Mouse (Mus musculus) stomach, postnatal 0 days (tissue): ENCODE data around the gene Rhof. TPM values are rescaled to one million over a fixed set of nuclear protein-coding genes. Genes with fewer than 3 reads are reported as not detected.
A peak's percentile ranks its signal among the peaks of the same experiment; 100 is the strongest.

Experiments
- ATAC-seq: fragments of 200-750 bp; cut with Nextera tagmentation; 2 replicates; pipeline ENCODE4 v1.8.0; 2017; ENCODE audit not compliant: low FRiP score, low TSS enrichment
- DNase-seq: peaks from one replicate; pipeline ENCODE4 v3.0.0-alpha.2; 2016; ENCODE audit warnings: low spot score
- H3K27ac ChIP-seq: fragments of 300-500 bp; sonication (generic); replicated peaks from 2 replicates; pipeline ENCODE4 v1.5.1; 2014; ENCODE audit warnings: mild to moderate bottlenecking, control low read depth
- H3K27me3 ChIP-seq: fragments of 300-500 bp; sonication (generic); 2 replicates; pipeline ENCODE4 v1.6.1; 2014; ENCODE audit warnings: low read length; ENCODE audit not compliant: control insufficient read depth, insufficient read depth
- H3K36me3 ChIP-seq: fragments of 300-500 bp; sonication (generic); 2 replicates; pipeline ENCODE4 v1.6.1; 2014; ENCODE audit warnings: low read length, mixed read lengths; ENCODE audit not compliant: control insufficient read depth, insufficient read depth
- H3K4me1 ChIP-seq: fragments of 300-500 bp; sonication (generic); replicated peaks from 2 replicates; pipeline ENCODE4 v1.6.1; 2014; ENCODE audit warnings: antibody characterized with exemption; ENCODE audit not compliant: control insufficient read depth, insufficient read depth
- H3K4me2 ChIP-seq: fragments of 300-500 bp; sonication (generic); replicated peaks from 2 replicates; pipeline ENCODE4 v1.6.1; 2014; ENCODE audit warnings: low read depth, mild to moderate bottlenecking, control low read depth, moderate library complexity
- H3K4me3 ChIP-seq: fragments of 300-500 bp; sonication (generic); 2 replicates; pipeline ENCODE4 v1.5.1; 2014; ENCODE audit warnings: low read depth, low read length, control low read depth
- H3K9ac ChIP-seq: fragments of 300-500 bp; sonication (generic); 2 replicates; pipeline ENCODE4 v1.6.1; 2014; ENCODE audit warnings: mild to moderate bottlenecking, low read length, control low read depth, mixed read lengths
- H3K9me3 ChIP-seq: fragments of 300-500 bp; sonication (generic); 2 replicates; pipeline ENCODE4 v1.6.1; 2016; ENCODE audit warnings: low read length; ENCODE audit not compliant: control insufficient read depth
- CTCF ChIP-seq: IDR thresholded peaks from 2 replicates; pipeline ENCODE4 v1.5.1; 2016; ENCODE audit warnings: antibody characterized with exemption, low read depth, mild to moderate bottlenecking, moderate library complexity
- EP300 ChIP-seq: optimal IDR thresholded peaks from 2 replicates; pipeline ENCODE3; 2016; ENCODE audit warnings: antibody characterized with exemption
- WGBS: fragments of 180-500 bp; shearing (Covaris S2); extraction: QIAGEN DNeasy Blood & Tissue Kit; methylation state at CpG from one replicate; pipeline ENCODE4 v1.1.7; 2014; 5-methylcytosine and 5-hydroxymethylcytosine counted together
- polyA plus RNA-seq: library from polyadenylated mRNA; unstranded; fragments of >200 nt; fragmentation: Nextera tagmentation; extraction: Ambion mirVana; gene quantifications from 2 replicates; pipeline ENCODE4 v1.2.1, GENCODE M21; 2015

Gene Rhof
- polyA plus RNA-seq, 1 experiment from 2014 or later, result 18.6 TPM

DNA sequence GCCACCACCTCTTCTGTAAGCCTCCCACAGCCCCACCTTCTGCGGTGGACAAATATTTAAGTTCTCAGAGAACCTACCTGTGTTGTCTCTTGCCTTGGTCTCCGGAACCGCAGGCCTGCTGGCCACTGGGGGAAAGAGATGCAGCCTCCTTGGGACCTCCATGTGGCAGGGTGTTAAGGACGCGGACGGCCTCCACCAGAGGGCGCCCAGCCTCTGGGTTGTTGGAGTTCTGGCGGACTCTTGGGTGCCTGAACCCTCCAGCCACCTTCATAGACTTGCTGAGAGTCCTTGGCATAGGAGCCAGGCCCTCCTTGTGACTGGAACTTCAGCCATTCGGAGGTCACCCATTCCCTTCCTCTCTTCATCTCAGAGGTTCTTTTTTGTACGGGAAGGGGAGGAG lies 15.2 kb downstream of the Rhof start:
- H3K4me2 ChIP-seq, result no peak overlapping the region
- H3K4me3 ChIP-seq, result no peak overlapping the region
- no peak overlapping the region for H3K9ac ChIP-seq
- H3K27me3 ChIP-seq, result no peaks in the 10 kb centered on the region
- H3K9me3 ChIP-seq, result no peaks in the 10 kb centered on the region
- no peaks in the 10 kb centered on the region; the same call in 1 of the 2 replicates for H3K36me3 ChIP-seq
- whole genome bisulfite sequencing, result 20% methylated on average over 10 of the region's 10 CpGs
- H3K4me1 ChIP-seq, result no peaks in the 10 kb centered on the region
- ATAC-seq (peak; percentile 74), DNase-seq (peak; percentile 86)
- TF ChIP-seq EP300, result no peak
- TF ChIP-seq CTCF, result peak; percentile 93
- no peak overlapping the region for H3K27ac ChIP-seq

DNA sequence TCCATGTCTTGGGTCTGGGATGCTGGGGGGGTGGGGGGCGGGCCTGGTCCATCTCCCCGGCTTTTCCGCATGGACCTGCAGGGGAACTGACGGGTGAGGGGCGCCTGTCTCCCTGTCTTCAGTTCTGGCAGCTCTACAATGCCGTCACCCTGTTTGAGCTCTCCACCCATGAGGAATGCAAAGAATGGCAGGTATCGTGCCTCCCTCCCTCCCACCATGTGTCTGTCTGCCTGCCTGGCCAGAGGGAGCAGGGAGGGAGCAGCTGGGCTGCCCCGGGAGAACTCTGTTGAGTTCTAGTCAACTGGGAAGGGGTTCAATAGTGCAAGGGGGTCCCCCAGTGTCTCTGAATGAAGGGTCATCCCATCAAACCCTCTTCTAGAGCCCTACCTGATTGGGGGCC lies 16.4 kb downstream of the Rhof start:
- WGBS, result 63% methylated on average over 8 of the region's 8 CpGs
- H3K4me2 ChIP-seq, result no peak overlapping the region

GRCm38 (mm10) chr5:123114924-123115323 lies 17.6 kb downstream of the Rhof start:
- Histone ChIP-seq H3K27me3 (no peaks in the 10 kb centered on the region), H3K9me3 (no peaks in the 10 kb centered on the region), H3K4me3 (no peak overlapping the region), H3K4me1 (no peaks in the 10 kb centered on the region), H3K36me3 (no peaks in the 10 kb centered on the region; the same call in 1 of the 2 replicates), H3K9ac (no peak overlapping the region), H3K4me2 (no peak overlapping the region), H3K27ac (no peak overlapping the region)
- DNase-seq (no peak), ATAC-seq (no peak; the same call in 1 of the 2 replicates)
- TF ChIP-seq EP300 (no peak), CTCF (peak; percentile 73)
- 40% methylated on average over 7 of the region's 7 CpGs for WGBS

More for the DNA sequence above, 16.4 kb downstream of the Rhof start:
- no peak overlapping the region for H3K27ac ChIP-seq
- TF ChIP-seq CTCF (no peak), EP300 (no peak)
- ATAC-seq (no peak), DNase-seq (no peak)
- no peak overlapping the region for H3K4me3 ChIP-seq
- H3K4me1 ChIP-seq, result no peaks in the 10 kb centered on the region
- H3K36me3 ChIP-seq, result no peaks in the 10 kb centered on the region; the same call in 1 of the 2 replicates
- no peaks in the 10 kb centered on the region for H3K27me3 ChIP-seq
- H3K9ac ChIP-seq, result no peak overlapping the region
- no peaks in the 10 kb centered on the region for H3K9me3 ChIP-seq

DNA sequence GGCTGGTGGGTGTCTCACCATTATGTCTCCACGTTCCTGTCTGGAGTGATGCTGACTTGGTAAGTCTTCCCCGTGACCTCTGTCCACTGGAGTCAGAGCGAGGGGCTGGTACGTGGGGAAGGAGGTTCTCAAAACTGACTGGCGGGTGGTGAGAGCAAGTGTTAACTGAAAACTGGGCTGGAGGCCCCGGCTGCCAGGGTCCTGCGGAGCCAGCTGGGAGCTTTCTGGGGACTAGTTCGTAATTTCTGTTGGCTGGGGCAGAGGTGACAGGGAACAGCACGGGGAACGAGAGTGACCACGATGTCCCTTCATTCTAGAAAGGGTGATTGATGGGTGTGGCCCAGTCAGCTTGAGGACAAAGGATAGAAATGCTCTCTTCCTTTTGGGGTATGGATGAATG lies 18.4 kb downstream of the Rhof start:
- 65% methylated on average over 11 of the region's 11 CpGs for WGBS
- Histone ChIP-seq H3K4me2 (no peak overlapping the region), H3K27me3 (no peaks in the 10 kb centered on the region), H3K36me3 (no peaks in the 10 kb centered on the region; the same call in 1 of the 2 replicates), H3K9me3 (no peaks in the 10 kb centered on the region), H3K27ac (no peak overlapping the region), H3K9ac (no peak overlapping the region), H3K4me1 (no peaks in the 10 kb centered on the region; the same call in 1 of the 2 replicates), H3K4me3 (no peak overlapping the region)
- ATAC-seq (no peak), DNase-seq (no peak)
- no peak for TF ChIP-seq EP300
- no peak for TF ChIP-seq CTCF

DNA sequence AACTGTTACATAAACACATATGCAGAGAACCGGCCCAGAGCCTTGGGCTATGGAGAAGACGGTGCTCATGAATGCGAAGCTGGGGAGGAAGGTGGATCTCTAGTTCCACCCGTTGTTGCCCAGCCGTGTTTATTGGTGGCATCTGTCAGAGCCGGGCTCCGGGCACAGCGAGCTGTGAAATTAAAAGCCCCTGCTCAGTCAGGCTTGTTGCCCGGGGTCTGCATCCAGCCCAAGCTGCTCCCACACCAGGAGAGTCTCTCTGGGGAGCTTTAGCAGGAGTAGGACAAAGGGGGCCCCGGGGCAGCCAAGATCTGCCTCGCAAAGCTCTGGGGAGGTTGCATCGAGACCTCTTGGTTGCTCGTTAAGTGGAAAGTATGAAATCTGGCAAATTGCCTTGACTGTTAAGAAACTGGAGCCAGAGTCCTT lies 22.2 kb downstream of the Rhof start:
- WGBS, result 68% methylated on average over 13 of the region's 13 CpGs

GRCm38 (mm10) chr5:123109452-123110203 lies 22.9 kb downstream of the Rhof start:
- whole genome bisulfite sequencing, result 32% methylated on average over 13 of the region's 13 CpGs
- DNase-seq, result no peak
- Histone ChIP-seq H3K36me3 (no peaks in the 10 kb centered on the region), H3K9ac (no peak overlapping the region), H3K27me3 (no peaks in the 10 kb centered on the region), H3K9me3 (no peaks in the 10 kb centered on the region), H3K4me1 (no peaks in the 10 kb centered on the region; the same call in 1 of the 2 replicates), H3K4me2 (0 out of 2 replicates have a peak overlapping the region, but pooled peaks have one; percentile 20), H3K4me3 (no peak overlapping the region), H3K27ac (no peak overlapping the region)
- ATAC-seq, result peak; percentile 56; the same call in 1 of the 2 replicates
- no peak for TF ChIP-seq CTCF
- no peak for TF ChIP-seq EP300

More for the DNA sequence above, 22.2 kb downstream of the Rhof start:
- TF ChIP-seq EP300 (no peak), CTCF (no peak)
- no peaks in the 10 kb centered on the region for H3K36me3 ChIP-seq
- no peak overlapping the region for H3K27ac ChIP-seq
- no peaks in the 10 kb centered on the region for H3K9me3 ChIP-seq
- H3K4me1 ChIP-seq, result no peaks in the 10 kb centered on the region; the same call in 1 of the 2 replicates
- no peak overlapping the region for H3K4me3 ChIP-seq
- no peak for DNase-seq
- H3K27me3 ChIP-seq, result no peaks in the 10 kb centered on the region
- ATAC-seq, result no peak
- H3K4me2 ChIP-seq, result no peak overlapping the region
- no peak overlapping the region; the same call in 1 of the 2 replicates for H3K9ac ChIP-seq
